Mouse (Mus musculus) hindbrain, embryonic 12.5 days (tissue): ENCODE measurements around the gene Ssbp2. TPM values are rescaled to one million over a fixed set of nuclear protein-coding genes. Genes with fewer than 3 reads are reported as not detected.

Experiments used
- ATAC-seq: fragments of 200-750 bp; cut with Nextera tagmentation; 2 replicates; pipeline ENCODE4 v1.8.0; 2017; ENCODE audit warnings: moderate TSS enrichment; ENCODE audit not compliant: low FRiP score
- H3K27ac ChIP-seq: fragments of 300-500 bp; sonication (generic); 2 replicates; pipeline ENCODE4 v1.5.1; 2016; ENCODE audit warnings: mild to moderate bottlenecking
- H3K27me3 ChIP-seq: fragments of 300-500 bp; sonication (generic); 2 replicates; pipeline ENCODE4 v1.6.1; 2016; ENCODE audit warnings: mild to moderate bottlenecking
- H3K36me3 ChIP-seq: fragments of 300-500 bp; sonication (generic); 2 replicates; pipeline ENCODE4 v1.6.1; 2016; ENCODE audit warnings: mild to moderate bottlenecking
- H3K4me1 ChIP-seq: fragments of 300-500 bp; sonication (generic); 2 replicates; pipeline ENCODE4 v1.6.1; 2016
- H3K4me2 ChIP-seq: fragments of 300-500 bp; sonication (generic); replicated peaks from 2 replicates; pipeline ENCODE4 v1.6.1; 2016; ENCODE audit warnings: mild to moderate bottlenecking
- H3K4me3 ChIP-seq: fragments of 300-500 bp; sonication (generic); 2 replicates; pipeline ENCODE4 v1.5.1; 2016; ENCODE audit warnings: mild to moderate bottlenecking
- H3K9ac ChIP-seq: fragments of 300-500 bp; sonication (generic); 2 replicates; pipeline ENCODE4 v1.6.1; 2016; ENCODE audit warnings: mild to moderate bottlenecking, moderate library complexity
- H3K9me3 ChIP-seq: fragments of 300-500 bp; sonication (generic); replicated peaks from 2 replicates; pipeline ENCODE4 v1.6.1; 2016; ENCODE audit warnings: mild to moderate bottlenecking
- WGBS: fragments of 180-500 bp; shearing (Covaris S2); methylation state at CpG from one replicate; pipeline ENCODE4 v1.1.7; 2016; 5-methylcytosine and 5-hydroxymethylcytosine counted together
- polyA plus RNA-seq: library from polyadenylated mRNA; unstranded; fragments of >200 nt; fragmentation: Nextera tagmentation; extraction: Ambion mirVana; gene quantifications from 2 replicates; pipeline ENCODE4 v1.2.1, GENCODE M21; 2016

Gene Ssbp2
- polyA plus RNA-seq, 1 experiment from 2014 or later, result 153 TPM

GRCm38 (mm10) chr13:91564047-91564446, 104.0 kb downstream of the Ssbp2 start:
- 0 out of 2 replicates have a peak, but pooled peaks cover 1% of the 10 kb centered on the region for H3K9me3 ChIP-seq
- no peak overlapping the region for H3K27ac ChIP-seq
- 72% methylated on average over 6 of the region's 6 CpGs for WGBS
- no peak overlapping the region for H3K4me2 ChIP-seq
- no peaks in the 10 kb centered on the region for H3K27me3 ChIP-seq
- no peak overlapping the region for H3K9ac ChIP-seq
- H3K36me3 ChIP-seq, result no peaks in the 10 kb centered on the region
- no peaks in the 10 kb centered on the region for H3K4me1 ChIP-seq
- no peak overlapping the region for H3K4me3 ChIP-seq
- no peak for ATAC-seq

DNA sequence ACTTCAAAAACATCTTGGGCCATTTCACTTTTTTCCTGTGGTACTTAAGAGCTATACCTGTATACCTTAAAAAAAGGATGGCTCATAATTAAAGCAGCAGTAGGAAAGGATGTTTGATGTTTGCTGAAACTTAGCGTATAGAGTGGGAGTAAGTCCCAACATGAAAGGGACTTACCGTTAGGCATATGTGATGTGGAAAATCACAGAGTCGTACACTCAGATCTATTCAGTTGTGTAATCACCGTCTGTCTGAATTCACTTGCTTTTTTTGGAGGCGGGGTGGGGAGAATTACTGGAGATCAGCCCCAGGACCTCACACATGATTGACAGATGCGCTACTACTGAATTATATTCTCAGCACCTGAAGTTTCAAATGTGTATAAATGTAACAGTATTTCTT, 104.7 kb downstream of the Ssbp2 start:
- ATAC-seq, result no peak
- H3K36me3 ChIP-seq, result no peaks in the 10 kb centered on the region
- no peak overlapping the region for H3K4me3 ChIP-seq
- no peak overlapping the region for H3K27ac ChIP-seq
- no peaks in the 10 kb centered on the region for H3K4me1 ChIP-seq
- no peaks in the 10 kb centered on the region for H3K9me3 ChIP-seq
- no peaks in the 10 kb centered on the region for H3K27me3 ChIP-seq
- no peak overlapping the region for H3K9ac ChIP-seq
- 89% methylated on average over 6 of the region's 6 CpGs for WGBS
- no peak overlapping the region for H3K4me2 ChIP-seq

GRCm38 (mm10) chr13:91581504-91581903, 121.4 kb downstream of the Ssbp2 start:
- Histone ChIP-seq H3K9me3 (no peaks in the 10 kb centered on the region), H3K4me3 (no peak overlapping the region), H3K9ac (no peak overlapping the region), H3K4me2 (no peak overlapping the region), H3K4me1 (no peaks in the 10 kb centered on the region), H3K27ac (no peak overlapping the region), H3K27me3 (no peaks in the 10 kb centered on the region), H3K36me3 (no peaks in the 10 kb centered on the region)
- no peak for ATAC-seq

DNA sequence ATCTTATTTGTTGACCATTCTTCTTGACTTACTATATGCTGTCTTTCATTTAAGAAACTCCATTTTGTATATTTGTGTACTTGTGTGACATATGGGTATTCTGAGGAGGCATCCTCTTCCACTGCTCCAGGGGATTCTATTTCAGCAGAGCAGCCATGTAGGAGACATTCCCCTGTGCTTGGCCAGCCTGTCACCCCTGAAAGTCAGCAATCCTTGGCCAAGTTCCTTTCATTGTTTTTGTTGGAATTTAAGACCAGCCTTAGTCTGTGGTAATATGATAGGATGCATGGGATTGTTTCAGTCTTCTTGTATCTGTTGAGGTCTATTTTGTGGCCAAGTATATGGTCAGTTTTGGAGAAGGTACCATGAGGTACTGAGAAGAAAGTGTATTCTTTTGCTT, 122.1 kb downstream of the Ssbp2 start:
- no peak for ATAC-seq

DNA sequence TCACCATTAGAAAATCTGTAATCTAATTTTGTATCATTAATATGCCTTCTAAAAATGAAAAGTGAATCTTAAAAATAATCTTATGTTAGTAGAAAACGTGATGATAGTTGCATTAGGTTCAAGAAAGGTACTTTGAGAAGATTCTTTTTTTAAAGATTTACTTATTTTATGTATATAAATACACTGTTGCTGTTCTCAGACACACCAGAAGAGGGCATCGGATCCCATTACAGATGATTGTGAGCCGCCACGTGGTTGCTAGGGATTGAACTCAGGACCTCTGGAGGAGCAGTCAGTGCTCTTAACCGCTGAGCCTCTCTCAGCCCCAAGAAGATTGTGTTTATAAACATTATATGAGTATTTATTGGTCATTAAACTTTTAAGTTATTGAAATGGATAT, 126.3 kb downstream of the Ssbp2 start:
- H3K4me3 ChIP-seq, result no peak overlapping the region
- H3K4me1 ChIP-seq, result no peaks in the 10 kb centered on the region
- no peaks in the 10 kb centered on the region for H3K27me3 ChIP-seq
- H3K36me3 ChIP-seq, result no peaks in the 10 kb centered on the region
- 74% methylated on average over 5 of the region's 5 CpGs for WGBS
- no peak for ATAC-seq
- H3K27ac ChIP-seq, result no peak overlapping the region
- H3K9me3 ChIP-seq, result no peaks in the 10 kb centered on the region
- no peak overlapping the region for H3K9ac ChIP-seq
- no peak overlapping the region for H3K4me2 ChIP-seq

More for the DNA sequence above, 122.1 kb downstream of the Ssbp2 start:
- Histone ChIP-seq H3K4me1 (no peaks in the 10 kb centered on the region), H3K4me3 (no peak overlapping the region), H3K36me3 (no peaks in the 10 kb centered on the region), H3K4me2 (no peak overlapping the region), H3K27ac (no peak overlapping the region), H3K9ac (no peak overlapping the region), H3K27me3 (no peaks in the 10 kb centered on the region), H3K9me3 (no peaks in the 10 kb centered on the region)

GRCm38 (mm10) chr13:91588475-91588874, 128.4 kb downstream of the Ssbp2 start:
- H3K36me3 ChIP-seq, result no peaks in the 10 kb centered on the region

GRCm38 (mm10) chr13:91591863-91592262, 131.8 kb downstream of the Ssbp2 start:
- no peaks in the 10 kb centered on the region for H3K36me3 ChIP-seq
- H3K4me1 ChIP-seq, result no peaks in the 10 kb centered on the region
- WGBS, result 73% methylated on average over 4 of the region's 4 CpGs
- H3K4me2 ChIP-seq, result no peak overlapping the region
- no peaks in the 10 kb centered on the region for H3K9me3 ChIP-seq
- H3K27ac ChIP-seq, result no peak overlapping the region
- no peak overlapping the region for H3K4me3 ChIP-seq
- H3K9ac ChIP-seq, result no peak overlapping the region
- H3K27me3 ChIP-seq, result no peaks in the 10 kb centered on the region
- ATAC-seq, result 0 out of 2 replicates have a peak, but pooled peaks have one; percentile 13

More at GRCm38 (mm10) chr13:91588475-91588874, 128.4 kb downstream of the Ssbp2 start:
- Histone ChIP-seq H3K4me2 (no peak overlapping the region), H3K27me3 (no peaks in the 10 kb centered on the region), H3K4me1 (no peaks in the 10 kb centered on the region), H3K9ac (no peak overlapping the region), H3K4me3 (no peak overlapping the region), H3K9me3 (no peaks in the 10 kb centered on the region), H3K27ac (no peak overlapping the region)
- ATAC-seq, result no peak
- WGBS, result 40% methylated on average over 2 of the region's 2 CpGs

DNA sequence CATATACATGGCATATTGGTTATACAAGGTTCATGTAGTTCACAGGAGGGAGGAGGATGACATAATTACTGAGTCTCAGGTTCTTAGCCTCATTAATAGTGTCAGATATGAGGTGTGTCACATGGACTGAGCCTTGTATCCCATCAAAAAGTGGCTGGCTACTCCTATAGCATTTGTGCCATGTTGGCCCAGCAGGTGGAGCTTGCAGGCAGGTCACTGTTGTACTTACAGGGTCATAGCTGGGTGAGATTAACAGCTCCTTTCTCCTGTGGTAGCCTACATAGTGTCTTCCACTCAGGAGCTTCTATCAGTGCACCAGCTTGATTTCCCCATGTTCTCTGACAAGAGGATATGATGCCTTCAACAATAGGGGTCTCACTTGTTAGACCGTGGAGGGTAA, 135.2 kb downstream of the Ssbp2 start:
- no peak overlapping the region for H3K9ac ChIP-seq
- no peak for ATAC-seq

GRCm38 (mm10) chr13:91599594-91599993, 139.5 kb downstream of the Ssbp2 start:
- WGBS, result 92% methylated on average over 3 of the region's 3 CpGs
- H3K4me2 ChIP-seq, result no peak overlapping the region
- H3K27ac ChIP-seq, result no peak overlapping the region
- H3K4me1 ChIP-seq, result no peaks in the 10 kb centered on the region
- H3K27me3 ChIP-seq, result no peaks in the 10 kb centered on the region
- ATAC-seq, result no peak
- H3K36me3 ChIP-seq, result no peaks in the 10 kb centered on the region; the same call in 1 of the 2 replicates
- H3K9me3 ChIP-seq, result no peaks in the 10 kb centered on the region
- no peak overlapping the region for H3K9ac ChIP-seq
- H3K4me3 ChIP-seq, result no peak overlapping the region

More for the DNA sequence above, 135.2 kb downstream of the Ssbp2 start:
- H3K4me2 ChIP-seq, result no peak overlapping the region
- no peaks in the 10 kb centered on the region for H3K9me3 ChIP-seq
- H3K4me3 ChIP-seq, result no peak overlapping the region
- 86% methylated on average over 1 of the region's 1 CpGs for WGBS
- no peaks in the 10 kb centered on the region for H3K27me3 ChIP-seq
- H3K36me3 ChIP-seq, result no peaks in the 10 kb centered on the region
- H3K27ac ChIP-seq, result no peak overlapping the region
- H3K4me1 ChIP-seq, result no peaks in the 10 kb centered on the region

GRCm38 (mm10) chr13:91605043-91605840, 145.2 kb downstream of the Ssbp2 start:
- H3K4me2 ChIP-seq, result no peak overlapping the region
- no peaks in the 10 kb centered on the region for H3K4me1 ChIP-seq
- no peak overlapping the region for H3K9ac ChIP-seq
- H3K27me3 ChIP-seq, result no peaks in the 10 kb centered on the region
- H3K27ac ChIP-seq, result no peak overlapping the region
- no peaks in the 10 kb centered on the region for H3K9me3 ChIP-seq
- H3K36me3 ChIP-seq, result no peaks in the 10 kb centered on the region; the same call in 1 of the 2 replicates
- H3K4me3 ChIP-seq, result no peak overlapping the region
- 83% methylated on average over 7 of the region's 7 CpGs for WGBS
- ATAC-seq, result no peak

GRCm38 (mm10) chr13:91610601-91611000, 150.5 kb downstream of the Ssbp2 start:
- no peak overlapping the region for H3K27ac ChIP-seq
- no peak overlapping the region for H3K4me2 ChIP-seq
- no peaks in the 10 kb centered on the region for H3K9me3 ChIP-seq
- no peak for ATAC-seq
- WGBS, result 81% methylated on average over 4 of the region's 4 CpGs
- H3K4me1 ChIP-seq, result no peaks in the 10 kb centered on the region
- H3K4me3 ChIP-seq, result no peak overlapping the region
- H3K27me3 ChIP-seq, result no peaks in the 10 kb centered on the region
- no peak overlapping the region for H3K9ac ChIP-seq
- no peaks in the 10 kb centered on the region for H3K36me3 ChIP-seq

- 93% methylated on average over 3 of the region's 3 CpGs for WGBS
- H3K4me2 ChIP-seq, result no peak overlapping the region
- no peaks in the 10 kb centered on the region for H3K27me3 ChIP-seq
- H3K4me3 ChIP-seq, result no peak overlapping the region
- no peaks in the 10 kb centered on the region for H3K9me3 ChIP-seq
- H3K9ac ChIP-seq, result no peak overlapping the region
- no peaks in the 10 kb centered on the region for H3K4me1 ChIP-seq
- H3K27ac ChIP-seq, result no peak overlapping the region
- H3K36me3 ChIP-seq, result no peaks in the 10 kb centered on the region
- ATAC-seq, result no peak
These were observed 151.8 kb downstream of the Ssbp2 start for GRCm38 (mm10) chr13:91611909-91612308.

GRCm38 (mm10) chr13:91612578-91612977, 152.5 kb downstream of the Ssbp2 start:
- Histone ChIP-seq H3K27ac (no peak overlapping the region), H3K4me3 (no peak overlapping the region), H3K4me2 (no peak overlapping the region), H3K27me3 (no peaks in the 10 kb centered on the region), H3K4me1 (no peaks in the 10 kb centered on the region), H3K9me3 (no peaks in the 10 kb centered on the region), H3K9ac (no peak overlapping the region), H3K36me3 (no peaks in the 10 kb centered on the region)
- WGBS, result 93% methylated on average over 4 of the region's 4 CpGs
- ATAC-seq, result no peak
